Mouse (Mus musculus) cerebellum, adult 2 months (tissue): ENCODE results near the gene Anp32a.

Experiments used
- CTCF ChIP-seq: fragments of 200-500 bp; IDR thresholded peaks from 2 replicates; pipeline ENCODE4 v1.5.1; 2011; ENCODE audit warnings: low read depth, mild to moderate bottlenecking, control low read depth, low read length, moderate library complexity, borderline replicate concordance; ENCODE audit not compliant: insufficient read depth
- POLR2A ChIP-seq: fragments of 200-500 bp; IDR thresholded peaks from 2 replicates; pipeline ENCODE4 v1.6.1; 2011; ENCODE audit warnings: low read length, control low read depth, borderline replicate concordance; ENCODE audit not compliant: insufficient read depth

DNA sequence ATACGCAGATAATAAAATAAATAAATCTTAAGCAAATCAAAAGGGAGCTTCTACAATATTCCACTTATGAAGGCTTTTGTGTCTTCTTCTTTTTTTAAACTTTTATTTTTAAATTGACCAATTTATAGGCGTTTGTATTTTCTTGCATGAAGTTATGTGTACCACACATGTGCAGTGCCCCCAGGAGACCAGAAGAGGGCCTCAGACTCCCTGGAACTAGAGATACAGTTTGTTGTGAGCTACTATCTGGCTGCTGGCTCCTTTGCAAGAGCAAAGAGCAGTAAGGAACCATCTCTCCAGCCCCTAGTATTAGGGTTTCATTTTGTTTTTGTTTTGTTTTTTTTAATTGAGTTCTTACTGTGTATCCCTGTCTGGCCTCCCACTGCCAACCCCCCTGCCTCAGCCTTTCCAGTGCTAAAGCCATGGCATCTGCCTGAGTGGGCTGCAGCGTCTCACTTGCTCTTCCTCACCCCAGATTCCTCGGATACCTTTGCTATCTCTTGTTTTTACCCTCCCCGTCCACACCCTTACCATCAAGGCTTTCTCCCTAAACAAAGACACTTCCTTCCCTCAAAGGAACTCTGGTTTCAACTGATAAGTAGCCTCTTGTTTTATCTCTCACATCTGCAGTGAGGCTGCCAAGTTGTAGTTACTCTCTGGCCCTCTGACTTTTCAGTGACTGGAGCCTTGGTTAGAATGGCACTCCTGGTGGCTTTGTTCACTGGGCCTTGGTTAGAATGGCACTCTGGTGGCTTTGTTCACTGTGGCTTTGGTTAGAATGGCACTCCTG, 66.5 kb downstream of the Anp32a start:
- TF ChIP-seq CTCF, result 0 out of 2 replicates have a peak, but pooled peaks have one; percentile 4
- TF ChIP-seq POLR2A, result no peak
